ENCODE assay signal across 13 mouse cellular contexts in the genomic region with DNA sequence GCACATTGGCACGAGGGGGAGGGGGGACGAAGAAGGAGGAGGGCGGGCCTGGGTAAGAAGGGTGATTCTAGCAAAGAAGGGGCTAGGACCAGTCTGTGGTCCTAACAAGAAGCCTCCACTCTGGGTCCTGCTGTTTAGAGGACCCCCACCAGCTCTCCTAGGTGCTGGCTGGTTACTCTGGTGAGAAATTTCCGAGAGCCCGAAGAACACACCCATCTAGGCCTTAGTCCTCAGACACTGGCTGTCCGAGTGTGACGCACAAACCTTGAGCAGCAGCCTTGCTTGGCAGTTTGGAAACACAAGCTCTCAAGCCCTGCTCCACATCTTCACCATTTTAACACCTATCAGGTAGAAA.
A peak's percentile ranks its signal among the peaks of the same experiment; 100 is the strongest.
DNase-seq lines count a peak whose midpoint lies in the region; ATAC-seq lines count a peak whose summit lies in the region.
"Had no signal": no experiment of that assay in that cellular context is flagged by ENCODE, and none has a peak within 500 bp of the region (broad histone marks: within the 10 kb centered on the region; RNA-seq: fewer than 3 reads in every experiment).

No protein-coding gene starts in this region.

- ATAC-seq in hindbrain, embryonic 11.5 days (ENCODE audit: low FRiP score): no peak
- ATAC-seq in hindbrain, embryonic 14.5 days (ENCODE audit: low FRiP score): no peak
- no peak for ATAC-seq in forebrain, embryonic 12.5 days (ENCODE audit: low FRiP score)
- 0 out of 2 replicates have a peak, but pooled peaks have one; percentile 44 for ATAC-seq in limb, embryonic 15.5 days (ENCODE audit: insufficient number of reproducible peaks, low FRiP score, low TSS enrichment, low read depth)
- ATAC-seq: lung, postnatal 0 days had no signal

- no peaks in the 10 kb centered on the region for H3K36me3 ChIP-seq in hindbrain, embryonic 11.5 days (ENCODE audit: control insufficient read depth, insufficient read depth, low read length)
- H3K36me3 ChIP-seq in hindbrain, embryonic 14.5 days (replicated peaks; ENCODE audit: control insufficient read depth, insufficient read depth): no peaks in the 10 kb centered on the region
- no peaks in the 10 kb centered on the region for H3K36me3 ChIP-seq in embryonic facial prominence, embryonic 10.5 days (replicated peaks)
- no peaks in the 10 kb centered on the region for H3K36me3 ChIP-seq in forebrain, embryonic 12.5 days (replicated peaks)
- H3K36me3 ChIP-seq in limb, embryonic 15.5 days: no peaks in the 10 kb centered on the region

- H3K9me3 ChIP-seq in hindbrain, embryonic 11.5 days (ENCODE audit: control insufficient read depth, low read length): no peaks in the 10 kb centered on the region
- H3K9me3 ChIP-seq in hindbrain, embryonic 14.5 days (ENCODE audit: control insufficient read depth, low read length): no peaks in the 10 kb centered on the region
- H3K9me3 ChIP-seq in embryonic facial prominence, embryonic 10.5 days: peaks cover 3% of the 10 kb centered on the region; the same call in 1 of the 2 replicates
- H3K9me3 ChIP-seq in forebrain, embryonic 12.5 days: peaks cover 3% of the 10 kb centered on the region; the same call in 1 of the 2 replicates
- peaks cover 2% of the 10 kb centered on the region; the same call in 1 of the 2 replicates for H3K9me3 ChIP-seq in limb, embryonic 15.5 days

- DNase-seq in hindbrain, embryonic 11.5 days (ENCODE audit: low spot score): peak; percentile 11
- DNase-seq in hindbrain, embryonic 14.5 days (ENCODE audit: low spot score): no peak
- no peak for DNase-seq in embryonic facial prominence, embryonic 10.5 days (ENCODE audit: low spot score)
- DNase-seq in liver: no peak
- no peak for DNase-seq in layer of hippocampus, adult 9-11 months
- DNase-seq in heart, adult 18-20 months: no peak
- DNase-seq: cerebellum, adult 11 months; gastrocnemius, postnatal 25 days; heart, postnatal 14 days; kidney, adult 18-20 months had no signal

- peaks cover 2% of the 10 kb centered on the region; the same call in 1 of the 2 replicates for H3K4me1 ChIP-seq in hindbrain, embryonic 11.5 days (replicated peaks; ENCODE audit: control insufficient read depth, insufficient read depth, low read length)
- 0 out of 2 replicates have a peak, but pooled peaks cover 7% of the 10 kb centered on the region for H3K4me1 ChIP-seq in hindbrain, embryonic 14.5 days (replicated peaks; ENCODE audit: control insufficient read depth, insufficient read depth, low read length)
- H3K4me1 ChIP-seq in embryonic facial prominence, embryonic 10.5 days: peaks cover 19% of the 10 kb centered on the region
- H3K4me1 ChIP-seq in forebrain, embryonic 12.5 days: peaks cover 24% of the 10 kb centered on the region
- H3K4me1 ChIP-seq in limb, embryonic 15.5 days: peaks cover 13% of the 10 kb centered on the region

- no peak overlapping the region for H3K27ac ChIP-seq in hindbrain, embryonic 11.5 days (ENCODE audit: low read depth, low read length)
- no peak overlapping the region for H3K27ac ChIP-seq in hindbrain, embryonic 14.5 days
- H3K27ac ChIP-seq in embryonic facial prominence, embryonic 10.5 days (replicated peaks): no peak overlapping the region
- no peak overlapping the region for H3K27ac ChIP-seq in forebrain, embryonic 12.5 days
- H3K27ac ChIP-seq in limb, embryonic 15.5 days: no peak overlapping the region

- WGBS in hindbrain, embryonic 11.5 days: 46% methylated on average over 7 of the region's 7 CpGs
- 55% methylated on average over 6 of the region's 7 CpGs for WGBS in hindbrain, embryonic 14.5 days
- WGBS in embryonic facial prominence, embryonic 10.5 days: 52% methylated on average over 7 of the region's 7 CpGs
- WGBS in forebrain, embryonic 12.5 days: 36% methylated on average over 7 of the region's 7 CpGs
- WGBS in limb, embryonic 15.5 days: 46% methylated on average over 7 of the region's 7 CpGs

- H3K9ac ChIP-seq in hindbrain, embryonic 11.5 days (ENCODE audit: low read depth, low read length): no peak overlapping the region
- no peak overlapping the region for H3K9ac ChIP-seq in hindbrain, embryonic 14.5 days
- H3K9ac ChIP-seq in forebrain, embryonic 12.5 days: no peak overlapping the region
- H3K9ac ChIP-seq in limb, embryonic 15.5 days: no peak overlapping the region

- no peak overlapping the region for H3K4me3 ChIP-seq in hindbrain, embryonic 11.5 days (ENCODE audit: low read depth, low read length)
- no peak overlapping the region for H3K4me3 ChIP-seq in hindbrain, embryonic 14.5 days (replicated peaks; ENCODE audit: low read length)
- H3K4me3 ChIP-seq in embryonic facial prominence, embryonic 10.5 days: peak overlapping the region; percentile 72; the same call in 1 of the 2 replicates
- no peak overlapping the region for H3K4me3 ChIP-seq in forebrain, embryonic 12.5 days (replicated peaks)
- H3K4me3 ChIP-seq in limb, embryonic 15.5 days: no peak overlapping the region

- peaks cover 12% of the 10 kb centered on the region for H3K27me3 ChIP-seq in hindbrain, embryonic 11.5 days (ENCODE audit: control insufficient read depth, insufficient read depth, low read length)
- H3K27me3 ChIP-seq in hindbrain, embryonic 14.5 days (ENCODE audit: control insufficient read depth, insufficient read depth, low read length): peaks cover 16% of the 10 kb centered on the region
- peaks cover 51% of the 10 kb centered on the region for H3K27me3 ChIP-seq in embryonic facial prominence, embryonic 10.5 days (replicated peaks; ENCODE audit: low read depth, poor library complexity, severe bottlenecking)
- H3K27me3 ChIP-seq in forebrain, embryonic 12.5 days: peaks cover 42% of the 10 kb centered on the region
- H3K27me3 ChIP-seq in limb, embryonic 15.5 days: peaks cover 33% of the 10 kb centered on the region

- no peak overlapping the region for H3K4me2 ChIP-seq in hindbrain, embryonic 11.5 days (replicated peaks; ENCODE audit: low read depth, low read length)
- H3K4me2 ChIP-seq in hindbrain, embryonic 14.5 days (replicated peaks): no peak overlapping the region
- H3K4me2 ChIP-seq in forebrain, embryonic 12.5 days: peak overlapping the region; percentile 95
- no peak overlapping the region for H3K4me2 ChIP-seq in limb, embryonic 15.5 days
